Comparison of ENCODE assay signal across 8 mouse cellular contexts in genomic region chrX:112601306-112602120, GRCm38 (mm10). TPM values are rescaled to one million over a fixed set of nuclear protein-coding genes. Genes with fewer than 3 reads are reported as not detected.
DNase-seq lines count a peak whose midpoint lies in the region; ATAC-seq and TF ChIP-seq lines count a peak whose summit lies in the region.

No protein-coding gene starts in this region.

- H3K9ac ChIP-seq in heart, embryonic 15.5 days: peak overlapping the region; percentile 65
- H3K9ac ChIP-seq in liver, embryonic 13.5 days: peak overlapping the region; percentile 41
- H3K9ac ChIP-seq in neural tube, embryonic 13.5 days: peak overlapping the region; percentile 85

- DNase-seq in gastrocnemius, adult 2 months: peak; percentile 18
- DNase-seq in gastrocnemius, postnatal 25 days: no peak
- DNase-seq in kidney, postnatal 10 days: peak; percentile 35
- DNase-seq in liver, embryonic 13.5 days: no peak
- DNase-seq in urinary bladder, postnatal 25 days (ENCODE audit: low spot score): peak; percentile 10

- WGBS in heart, embryonic 15.5 days: 19% methylated on average over 49 of the region's 81 CpGs
- WGBS in liver, embryonic 13.5 days (ENCODE audit: insufficient replicate concordance): 16% methylated on average over 38 of the region's 81 CpGs
- 20% methylated on average over 63 of the region's 81 CpGs for WGBS in neural tube, embryonic 13.5 days

- H3K27ac ChIP-seq in gastrocnemius, adult 2 months: no peak overlapping the region
- H3K27ac ChIP-seq in heart, embryonic 15.5 days: peak overlapping the region; percentile 67
- no peak overlapping the region for H3K27ac ChIP-seq in liver, embryonic 13.5 days
- H3K27ac ChIP-seq in neural tube, embryonic 13.5 days (replicated peaks): peak overlapping the region; percentile 92

- no peaks in the 10 kb centered on the region for H3K4me1 ChIP-seq in heart, embryonic 15.5 days (replicated peaks)
- no peaks in the 10 kb centered on the region for H3K4me1 ChIP-seq in liver, embryonic 13.5 days (replicated peaks)
- H3K4me1 ChIP-seq in neural tube, embryonic 13.5 days (replicated peaks): no peaks in the 10 kb centered on the region

- peak overlapping the region; percentile 75 for H3K4me3 ChIP-seq in gastrocnemius, adult 2 months
- H3K4me3 ChIP-seq in heart, embryonic 15.5 days: peak overlapping the region; percentile 69
- H3K4me3 ChIP-seq in liver, embryonic 13.5 days (replicated peaks): peak overlapping the region; percentile 57
- peak overlapping the region; percentile 65 for H3K4me3 ChIP-seq in neural tube, embryonic 13.5 days

- H3K36me3 ChIP-seq in heart, embryonic 15.5 days: no peaks in the 10 kb centered on the region
- no peaks in the 10 kb centered on the region for H3K36me3 ChIP-seq in liver, embryonic 13.5 days
- no peaks in the 10 kb centered on the region for H3K36me3 ChIP-seq in neural tube, embryonic 13.5 days

- H3K27me3 ChIP-seq in heart, embryonic 15.5 days: no peaks in the 10 kb centered on the region
- H3K27me3 ChIP-seq in liver, embryonic 13.5 days: peaks cover 17% of the 10 kb centered on the region
- H3K27me3 ChIP-seq in neural tube, embryonic 13.5 days: no peaks in the 10 kb centered on the region

- ATAC-seq in common myeloid progenitor, adult 5-6 weeks (replicated peaks; ENCODE audit: low read depth, poor library complexity, severe bottlenecking): 0 out of 2 replicates have a peak, but pooled peaks have one; percentile 23
- ATAC-seq in heart, embryonic 15.5 days (replicated peaks; ENCODE audit: insufficient number of reproducible peaks, insufficient read depth, low FRiP score, low read depth): peak; percentile 54
- ATAC-seq in liver, embryonic 13.5 days (ENCODE audit: low read depth): peak; percentile 41; the same call in 1 of the 2 replicates
- peak; percentile 83 for ATAC-seq in neural tube, embryonic 13.5 days (ENCODE audit: low read depth)

- H3K9me3 ChIP-seq in heart, embryonic 15.5 days (replicated peaks): no peaks in the 10 kb centered on the region
- no peaks in the 10 kb centered on the region for H3K9me3 ChIP-seq in liver, embryonic 13.5 days (replicated peaks)
- no peaks in the 10 kb centered on the region for H3K9me3 ChIP-seq in neural tube, embryonic 13.5 days

- TF ChIP-seq CTCF in gastrocnemius, adult 2 months (IDR thresholded peaks at IDR 0.05): no peak

- intact Hi-C loops in gastrocnemius, adult 2 months (cut with DNase I): no loop called here

- peak overlapping the region; percentile 66 for H3K4me2 ChIP-seq in heart, embryonic 15.5 days
- H3K4me2 ChIP-seq in liver, embryonic 13.5 days: peak overlapping the region; percentile 65
- peak overlapping the region; percentile 53 for H3K4me2 ChIP-seq in neural tube, embryonic 13.5 days

RNA-seq across cellular contexts. Expression of gene Zfp711, which starts 1.2 kb away (rescaled TPM):
- under 1 TPM in 1 of 2 experiments, not detected in 1; 0.11 TPM for total RNA-seq in gastrocnemius, adult 2 months (2021)
- total RNA-seq in gastrocnemius, postnatal 25 days (2021): under 1 TPM; 0.15 to 0.21 TPM
- total RNA-seq in common myeloid progenitor, adult 5-6 weeks (2017): 0.55 and 1.4 TPM in 2 replicates
- 5.0 and 6.3 TPM in 2 replicates for polyA plus RNA-seq in heart, embryonic 15.5 days (2015; fragmentation: Nextera tagmentation; extraction: Ambion mirVana)
- polyA plus RNA-seq in liver, embryonic 13.5 days (2015; fragmentation: Nextera tagmentation; extraction: Ambion mirVana): 0.84 and 1.5 TPM in 2 replicates
- 36.2 and 40.8 TPM in 2 replicates for polyA plus RNA-seq in neural tube, embryonic 13.5 days (2015; fragmentation: Nextera tagmentation; extraction: Ambion mirVana)

Comparison
In these comparisons a context has a peak if more than half of its experiments do, and no peak if none do; other contexts are left out.
1. DNase-seq: peak in gastrocnemius, adult 2 months (single experiment), kidney, postnatal 10 days (single experiment) and urinary bladder, postnatal 25 days (single experiment); none in gastrocnemius, postnatal 25 days (single experiment) and liver, embryonic 13.5 days (single experiment).
2. H3K27ac ChIP-seq: peak in heart, embryonic 15.5 days (single experiment) and neural tube, embryonic 13.5 days (single experiment); none in gastrocnemius, adult 2 months (single experiment) and liver, embryonic 13.5 days (single experiment).
3. ATAC-seq: peak in every context shown above with its lines; median percentile 83 in neural tube, embryonic 13.5 days; 54 in heart, embryonic 15.5 days; 41 in liver, embryonic 13.5 days; 23 in common myeloid progenitor, adult 5-6 weeks.
4. Peak in every context shown above with its lines, with median percentiles within 50 percentile points of each other: H3K4me3 ChIP-seq, H3K4me2 ChIP-seq and H3K9ac ChIP-seq.